Mouse (Mus musculus) macrophage (primary cell): ENCODE measurements around the gene Baz1a. TPM values are rescaled to one million over a fixed set of nuclear protein-coding genes. Genes with fewer than 3 reads are reported as not detected.

ENCODE experiments used
- H3K27ac ChIP-seq: fragments of 350-480 bp; formaldehyde crosslinking; 2 replicates; pipeline ENCODE4 v1.9.0; 2021
- H3K36me3 ChIP-seq: fragments of 350-480 bp; formaldehyde crosslinking; 2 replicates; pipeline ENCODE4 v1.9.0; 2021; ENCODE audit errors: inconsistent target
- H3K4me3 ChIP-seq: fragments of 350-480 bp; formaldehyde crosslinking; 2 replicates; pipeline ENCODE4 v1.9.0; 2021; ENCODE audit errors: inconsistent target
- H3K79me2 ChIP-seq: fragments of 350-480 bp; formaldehyde crosslinking; 2 replicates; pipeline ENCODE4 v1.9.0; 2021; ENCODE audit errors: inconsistent target
- WGBS: methylation state at CpG from one replicate; pipeline ENCODE4 v1.1.7; 2026; ENCODE audit warnings: inconsistent platforms; ENCODE audit not compliant: missing documents; 5-methylcytosine and 5-hydroxymethylcytosine counted together
- polyA plus RNA-seq: library from polyadenylated mRNA; stranded (reverse); fragments of 250-400 nt; gene quantifications from 3 replicates; pipeline ENCODE4 v1.2.4, GENCODE M21; 2018; ENCODE audit warnings: inconsistent platforms
- total RNA-seq, 78 experiments: library from RNA; depleted of rRNA; stranded (reverse); fragments of 250-400 nt; gene quantifications; 1 replicate in 9 of 78; 2 replicates in 24 of 78; 3 replicates in 43 of 78; 4 replicates in 2 of 78; pipeline ENCODE4 v1.2.4; 2018; ENCODE audit warnings: inconsistent platforms in 56 of 78

Gene Baz1a
- total RNA-seq (2018; cell fraction: chromatin; rRNA removed) = 100 to 1,000 TPM in 25 of 26 experiments, 10 to 100 TPM in 1; 90.4 to 463 (median 147) TPM
- total RNA-seq (2018; cell fraction: cytosol; rRNA removed) = 10 to 100 TPM; 18.7 to 68.1 (median 23.2) TPM
- total RNA-seq (2018; cell fraction: nucleus; rRNA removed) = 100 to 1,000 TPM in 15 of 26 experiments, 10 to 100 TPM in 11; 68.7 to 373 (median 139) TPM
- 18.5 to 21.9 TPM (median 20.9 TPM) in 3 replicates for polyA plus RNA-seq

GRCm38 (mm10) chr12:55013626-55014398, at the start of gene Baz1a:
Gene Baz1a (minus strand): TSS chr12:55014348.
- H3K79me2 ChIP-seq = no peaks in the 10 kb centered on the region
- H3K36me3 ChIP-seq = no peaks in the 10 kb centered on the region
- WGBS = 93% methylated on average over 6 of the region's 6 CpGs
- no peak within 1 kb of the TSS for H3K27ac ChIP-seq
- no peak within 1 kb of the TSS for H3K4me3 ChIP-seq

DNA sequence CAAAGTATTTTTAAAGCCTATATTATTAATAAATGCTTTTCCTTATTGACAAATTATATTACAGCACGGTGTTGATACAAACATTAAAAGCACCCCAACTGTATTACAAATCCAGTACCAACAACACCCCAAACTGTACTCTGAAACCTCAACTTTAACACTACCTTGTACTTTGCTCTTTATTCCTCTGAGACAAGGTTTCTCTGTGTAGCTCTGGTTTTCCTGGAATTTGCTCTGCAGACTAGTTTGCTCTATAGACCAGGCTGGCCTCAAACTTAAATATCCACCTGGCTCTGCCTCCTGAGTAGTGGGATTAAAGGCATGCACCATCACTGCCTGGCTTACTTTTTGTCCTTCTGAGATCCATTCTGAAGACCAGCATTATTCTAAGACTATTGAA, 48.0 kb upstream of the Baz1a start:
- WGBS = 91% methylated on average over 1 of the region's 1 CpGs
- H3K36me3 ChIP-seq = no peaks in the 10 kb centered on the region
- H3K79me2 ChIP-seq = no peaks in the 10 kb centered on the region
- H3K4me3 ChIP-seq = no peak overlapping the region
- H3K27ac ChIP-seq = no peak overlapping the region

DNA sequence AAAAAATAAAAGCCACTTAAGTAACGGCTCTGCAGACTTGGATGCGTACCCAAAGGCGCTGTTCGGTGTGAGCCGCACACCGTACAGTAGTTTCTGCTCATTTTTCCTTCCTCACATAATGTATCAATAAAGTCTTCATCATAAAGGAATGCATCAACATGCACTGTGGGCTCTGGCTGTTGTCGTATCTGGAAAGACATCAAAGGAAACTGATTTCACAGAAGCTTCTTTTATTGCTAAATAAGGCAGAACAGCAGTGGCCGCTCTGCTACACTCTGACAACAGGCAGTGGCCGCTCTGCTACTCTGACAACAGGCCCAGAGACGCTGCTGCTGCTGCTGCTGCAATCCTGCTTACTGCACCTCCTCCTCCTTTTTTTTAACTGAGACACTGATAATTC, 46.9 kb upstream of the Baz1a start:
- Histone ChIP-seq H3K36me3 (no peaks in the 10 kb centered on the region), H3K4me3 (no peak overlapping the region), H3K79me2 (no peaks in the 10 kb centered on the region), H3K27ac (no peak overlapping the region)
- WGBS = 97% methylated on average over 10 of the region's 10 CpGs

DNA sequence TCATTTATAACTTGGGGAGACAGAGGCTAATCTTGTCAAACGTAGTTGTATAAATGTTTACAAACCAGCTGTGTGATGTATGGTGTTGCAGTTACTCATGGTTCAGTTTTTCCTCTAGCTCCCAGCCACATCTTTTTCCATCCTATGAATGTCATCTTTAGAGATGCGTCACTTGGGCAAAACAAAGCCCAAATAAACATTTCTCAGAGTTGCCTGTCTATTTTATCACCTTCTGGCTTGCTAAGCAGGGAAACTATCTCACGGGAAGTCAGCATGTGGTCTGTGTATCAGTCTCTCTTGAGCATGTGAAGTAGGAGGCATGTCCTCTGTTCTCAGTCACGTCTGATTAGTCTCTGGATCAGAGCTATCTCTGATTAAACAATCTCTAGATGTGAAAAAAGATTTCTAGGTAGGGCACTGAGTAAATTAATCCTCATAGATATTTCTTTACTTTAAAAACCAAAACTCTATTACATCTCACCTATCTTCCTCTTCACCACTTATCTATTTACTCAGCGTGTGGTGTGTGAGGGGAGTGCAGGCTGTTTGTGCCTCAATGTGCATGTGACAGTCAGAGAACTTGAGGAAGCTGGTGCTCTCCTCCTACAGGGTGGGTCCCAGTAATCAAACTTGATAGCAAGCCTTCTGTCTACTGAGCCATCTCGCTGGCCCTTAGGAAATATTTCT, 46.2 kb upstream of the Baz1a start:
- H3K36me3 ChIP-seq = no peaks in the 10 kb centered on the region
- H3K4me3 ChIP-seq = no peak overlapping the region
- no peak overlapping the region for H3K27ac ChIP-seq
- no peaks in the 10 kb centered on the region for H3K79me2 ChIP-seq
- WGBS = 92% methylated on average over 6 of the region's 6 CpGs

GRCm38 (mm10) chr12:55059812-55060211, 45.7 kb upstream of the Baz1a start:
- Histone ChIP-seq H3K4me3 (no peak overlapping the region), H3K36me3 (no peaks in the 10 kb centered on the region), H3K27ac (no peak overlapping the region), H3K79me2 (no peaks in the 10 kb centered on the region)
- 93% methylated on average over 3 of the region's 3 CpGs for WGBS

GRCm38 (mm10) chr12:55058865-55059615, 44.9 kb upstream of the Baz1a start:
- WGBS = 93% methylated on average over 5 of the region's 6 CpGs
- H3K4me3 ChIP-seq = no peak overlapping the region
- no peaks in the 10 kb centered on the region for H3K36me3 ChIP-seq
- H3K79me2 ChIP-seq = no peaks in the 10 kb centered on the region
- H3K27ac ChIP-seq = no peak overlapping the region

GRCm38 (mm10) chr12:55056703-55057102, 42.6 kb upstream of the Baz1a start:
- Histone ChIP-seq H3K36me3 (no peaks in the 10 kb centered on the region), H3K27ac (no peak overlapping the region)
- WGBS = 68% methylated on average over 2 of the region's 2 CpGs

GRCm38 (mm10) chr12:55054551-55055241, 40.5 kb upstream of the Baz1a start:
- Histone ChIP-seq H3K4me3 (no peak overlapping the region), H3K79me2 (no peaks in the 10 kb centered on the region), H3K36me3 (no peaks in the 10 kb centered on the region), H3K27ac (no peak overlapping the region)
- WGBS = 100% methylated on average over 2 of the region's 2 CpGs

More at GRCm38 (mm10) chr12:55056703-55057102, 42.6 kb upstream of the Baz1a start:
- no peak overlapping the region for H3K4me3 ChIP-seq
- no peaks in the 10 kb centered on the region for H3K79me2 ChIP-seq

DNA sequence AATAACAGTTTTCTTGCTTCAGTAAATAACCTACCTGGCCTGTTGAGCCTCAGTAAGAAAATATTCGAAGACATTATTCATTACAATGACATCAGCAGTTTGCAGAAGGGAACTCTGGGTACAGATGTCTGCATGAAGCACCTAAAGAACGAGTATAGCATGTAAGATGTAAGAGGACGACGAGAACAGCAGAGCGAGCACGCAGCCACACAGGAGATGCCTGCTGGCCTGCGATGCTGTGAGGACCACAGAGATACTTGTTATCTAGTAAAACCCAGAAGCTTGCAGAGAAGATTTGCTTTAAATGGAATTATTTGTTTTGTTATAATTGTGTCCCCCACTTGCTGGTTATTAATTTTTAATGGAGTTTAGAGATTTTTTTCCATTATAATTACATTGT, 39.1 kb upstream of the Baz1a start:
- no peak overlapping the region for H3K4me3 ChIP-seq
- no peaks in the 10 kb centered on the region for H3K36me3 ChIP-seq
- no peak overlapping the region for H3K27ac ChIP-seq
- 95% methylated on average over 7 of the region's 7 CpGs for WGBS
- H3K79me2 ChIP-seq = no peaks in the 10 kb centered on the region

GRCm38 (mm10) chr12:55051210-55052173, 37.3 kb upstream of the Baz1a start:
- WGBS = 90% methylated on average over 8 of the region's 8 CpGs
- no peaks in the 10 kb centered on the region for H3K36me3 ChIP-seq
- H3K79me2 ChIP-seq = no peaks in the 10 kb centered on the region
- no peak overlapping the region for H3K4me3 ChIP-seq
- H3K27ac ChIP-seq = no peak overlapping the region

DNA sequence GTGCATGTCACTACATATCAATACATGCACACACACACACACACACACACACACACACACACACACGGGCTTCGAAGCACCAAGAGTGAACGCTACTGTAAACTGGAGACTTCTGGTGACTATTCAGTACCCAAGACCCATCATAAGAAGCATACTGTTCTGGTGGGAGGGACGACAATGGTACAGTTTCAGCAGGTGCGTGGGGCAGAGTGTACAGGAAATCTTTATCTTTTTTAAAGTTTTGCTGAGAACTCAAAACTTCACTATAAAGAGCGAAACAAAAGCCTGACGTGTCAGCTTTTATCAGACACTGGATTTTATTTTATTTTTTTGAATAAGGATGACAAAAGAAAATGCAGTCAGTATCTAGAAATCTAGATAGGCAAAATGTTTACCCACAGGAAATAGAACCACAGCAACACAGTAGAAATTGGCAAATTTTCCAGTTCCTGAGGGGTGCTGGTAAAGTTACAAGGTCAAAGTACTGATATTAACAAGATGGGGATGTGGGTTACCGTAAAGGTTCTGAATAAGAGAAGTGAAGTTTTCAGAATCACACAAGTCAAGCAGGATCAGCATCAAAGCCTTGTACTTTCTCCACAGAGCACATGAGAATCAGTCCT, 35.7 kb upstream of the Baz1a start:
- Histone ChIP-seq H3K36me3 (no peaks in the 10 kb centered on the region), H3K79me2 (no peaks in the 10 kb centered on the region), H3K27ac (no peak overlapping the region), H3K4me3 (no peak overlapping the region)
- WGBS = 78% methylated on average over 8 of the region's 8 CpGs

DNA sequence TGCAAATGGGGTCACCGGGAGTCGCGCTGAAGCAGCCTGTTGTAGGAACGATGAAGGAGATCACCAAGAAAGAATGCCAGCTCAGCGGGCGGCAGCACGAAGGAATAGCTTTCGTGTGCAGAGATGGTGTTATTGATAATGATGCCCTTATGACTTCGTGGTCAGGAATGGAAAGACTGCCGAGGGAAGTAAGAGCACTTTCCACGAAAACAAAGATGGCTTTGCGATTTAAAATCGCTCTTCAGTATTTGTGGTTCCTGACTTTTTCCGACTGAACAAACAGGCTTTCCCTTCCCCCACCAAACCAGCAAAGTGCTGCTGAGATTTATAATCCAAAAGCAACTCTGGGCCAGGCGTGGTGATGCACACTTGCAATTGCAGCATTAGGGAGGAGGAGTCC, 26.9 kb upstream of the Baz1a start:
- Histone ChIP-seq H3K4me3 (no peak overlapping the region), H3K27ac (no peak overlapping the region), H3K79me2 (no peaks in the 10 kb centered on the region), H3K36me3 (no peaks in the 10 kb centered on the region)
- WGBS = 85% methylated on average over 14 of the region's 15 CpGs

- Histone ChIP-seq H3K36me3 (no peaks in the 10 kb centered on the region), H3K27ac (no peak overlapping the region), H3K79me2 (no peaks in the 10 kb centered on the region), H3K4me3 (no peak overlapping the region)
- WGBS = 21% methylated on average over 3 of the region's 3 CpGs
Observed at GRCm38 (mm10) chr12:55027088-55027487, 12.9 kb upstream of the Baz1a start.
